ENCODE assay signal across 8 mouse cellular contexts in genomic region chr2:147808036-147808675, GRCm38 (mm10).
DNase-seq lines count a peak whose midpoint lies in the region; ATAC-seq and TF ChIP-seq lines count a peak whose summit lies in the region.

No protein-coding gene starts in this region.

- intact Hi-C loops in left cerebral cortex, postnatal 14 days (cut with DNase I) = loop anchor here (2.0 to 10.0 kb wide), 2 partner anchors 305 to 847 kb away; no protein-coding TSS in a partner anchor

- TF ChIP-seq CTCF in intestine, postnatal 0 days (IDR thresholded peaks at IDR 0.05; ENCODE audit: low read depth) = peak; percentile 76

- H3K4me2 ChIP-seq in intestine, postnatal 0 days (replicated peaks; ENCODE audit: low read depth) = no peak overlapping the region
- H3K4me2 ChIP-seq in intestine, embryonic 16.5 days (ENCODE audit: low read depth, low read length) = no peak overlapping the region
- H3K4me2 ChIP-seq in hindbrain, embryonic 14.5 days (replicated peaks) = no peak overlapping the region
- H3K4me2 ChIP-seq in neural tube, embryonic 12.5 days (replicated peaks) = no peak overlapping the region

- H3K4me1 ChIP-seq in intestine, postnatal 0 days (replicated peaks; ENCODE audit: control insufficient read depth, insufficient read depth, low read length) = no peaks in the 10 kb centered on the region
- no peaks in the 10 kb centered on the region for H3K4me1 ChIP-seq in intestine, embryonic 16.5 days (ENCODE audit: control insufficient read depth, insufficient read depth, low read length)
- no peaks in the 10 kb centered on the region for H3K4me1 ChIP-seq in hindbrain, embryonic 14.5 days (replicated peaks; ENCODE audit: control insufficient read depth, insufficient read depth, low read length)
- H3K4me1 ChIP-seq in neural tube, embryonic 12.5 days = no peaks in the 10 kb centered on the region

- H3K9me3 ChIP-seq in intestine, postnatal 0 days (ENCODE audit: control insufficient read depth) = no peaks in the 10 kb centered on the region
- H3K9me3 ChIP-seq in intestine, embryonic 16.5 days (ENCODE audit: control insufficient read depth, low read length) = no peaks in the 10 kb centered on the region
- H3K9me3 ChIP-seq in hindbrain, embryonic 14.5 days (ENCODE audit: control insufficient read depth, low read length) = no peaks in the 10 kb centered on the region
- H3K9me3 ChIP-seq in neural tube, embryonic 12.5 days = no peaks in the 10 kb centered on the region

- H3K27me3 ChIP-seq in intestine, postnatal 0 days (replicated peaks; ENCODE audit: control insufficient read depth, insufficient read depth, low read length) = peaks cover 6% of the 10 kb centered on the region; the same call in 1 of the 2 replicates
- H3K27me3 ChIP-seq in intestine, embryonic 16.5 days (replicated peaks; ENCODE audit: control insufficient read depth, insufficient read depth, low read length) = no peaks in the 10 kb centered on the region
- peaks cover 27% of the 10 kb centered on the region for H3K27me3 ChIP-seq in hindbrain, embryonic 14.5 days (ENCODE audit: control insufficient read depth, insufficient read depth, low read length)
- peaks cover 3% of the 10 kb centered on the region for H3K27me3 ChIP-seq in neural tube, embryonic 12.5 days (replicated peaks)

- no peak overlapping the region for H3K27ac ChIP-seq in intestine, postnatal 0 days (ENCODE audit: low read depth, low read length)
- H3K27ac ChIP-seq in intestine, embryonic 16.5 days (ENCODE audit: low read length) = no peak overlapping the region
- H3K27ac ChIP-seq in hindbrain, embryonic 14.5 days = no peak overlapping the region
- H3K27ac ChIP-seq in neural tube, embryonic 12.5 days = no peak overlapping the region

- no peaks in the 10 kb centered on the region for H3K36me3 ChIP-seq in intestine, postnatal 0 days (ENCODE audit: control insufficient read depth, insufficient read depth)
- H3K36me3 ChIP-seq in intestine, embryonic 16.5 days (ENCODE audit: control insufficient read depth, insufficient read depth, low read length) = no peaks in the 10 kb centered on the region
- H3K36me3 ChIP-seq in hindbrain, embryonic 14.5 days (replicated peaks; ENCODE audit: control insufficient read depth, insufficient read depth) = no peaks in the 10 kb centered on the region
- H3K36me3 ChIP-seq in neural tube, embryonic 12.5 days = no peaks in the 10 kb centered on the region

- no peak overlapping the region for H3K4me3 ChIP-seq in intestine, postnatal 0 days (ENCODE audit: low read depth, low read length)
- H3K4me3 ChIP-seq in intestine, embryonic 16.5 days (ENCODE audit: low read length) = no peak overlapping the region
- no peak overlapping the region for H3K4me3 ChIP-seq in hindbrain, embryonic 14.5 days (replicated peaks; ENCODE audit: low read length)
- no peak overlapping the region for H3K4me3 ChIP-seq in neural tube, embryonic 12.5 days

- no peak for ATAC-seq in intestine, postnatal 0 days
- ATAC-seq in intestine, embryonic 16.5 days = no peak
- no peak for ATAC-seq in hindbrain, embryonic 14.5 days (ENCODE audit: low FRiP score)
- peak; percentile 63; the same call in 1 of the 2 replicates for ATAC-seq in neural tube, embryonic 12.5 days (ENCODE audit: low FRiP score, low read depth)

- H3K9ac ChIP-seq in intestine, postnatal 0 days (ENCODE audit: low read depth, low read length) = no peak overlapping the region
- H3K9ac ChIP-seq in intestine, embryonic 16.5 days (ENCODE audit: low read depth, low read length) = no peak overlapping the region
- H3K9ac ChIP-seq in hindbrain, embryonic 14.5 days = no peak overlapping the region
- H3K9ac ChIP-seq in neural tube, embryonic 12.5 days = no peak overlapping the region

- DNase-seq in Muller cell, postnatal 12 days (ENCODE audit: inconsistent ontology term) = peak; percentile 43
- peak; percentile 68 to 76 for DNase-seq in cerebellum, postnatal 10 days
- DNase-seq in hindbrain, embryonic 14.5 days (ENCODE audit: low spot score) = peak; percentile 75
- peak; percentile 28 to 64 for DNase-seq in left cerebral cortex, postnatal 14 days (ENCODE audit: low spot score in 2 of 2)
- DNase-seq in ovary, postnatal 10 days (ENCODE audit: low spot score) = no peak

- 37% methylated on average over 5 of the region's 5 CpGs for WGBS in intestine, postnatal 0 days
- WGBS in intestine, embryonic 16.5 days = 40% methylated on average over 5 of the region's 5 CpGs
- 45% methylated on average over 5 of the region's 5 CpGs for WGBS in hindbrain, embryonic 14.5 days
- WGBS in neural tube, embryonic 12.5 days = 51% methylated on average over 5 of the region's 5 CpGs
